Mouse (Mus musculus) C2C12 (cell line): ENCODE data around the gene Platr17.

Experiments used
- CEBPB ChIP-seq: IDR thresholded peaks from one replicate; pipeline ENCODE4 v1.6.1; 2011; ENCODE audit warnings: low read depth, mild to moderate bottlenecking, control low read depth, moderate library complexity
- CTCF ChIP-seq: IDR thresholded peaks from one replicate; pipeline ENCODE4 v1.5.1; 2011; ENCODE audit not compliant: control insufficient read depth, insufficient read depth, insufficient read length
- FOSL1 ChIP-seq: IDR thresholded peaks from one replicate; pipeline ENCODE4 v1.8.0; 2011; ENCODE audit warnings: mild to moderate bottlenecking, low read length; ENCODE audit not compliant: poor library complexity, insufficient read depth, severe bottlenecking
- MAX ChIP-seq: IDR thresholded peaks from one replicate; pipeline ENCODE4 v1.6.1; 2011; ENCODE audit warnings: mild to moderate bottlenecking, control low read depth
- MYOD1 ChIP-seq: IDR thresholded peaks from one replicate; pipeline ENCODE4 v1.6.1; 2011; ENCODE audit warnings: low read depth; ENCODE audit not compliant: control insufficient read depth, insufficient read length
- MYOG ChIP-seq: IDR thresholded peaks from one replicate; pipeline ENCODE4 v1.6.1; 2011; ENCODE audit not compliant: control insufficient read depth, insufficient read length; ENCODE audit errors: extremely low read depth
- USF1 ChIP-seq: IDR thresholded peaks from one replicate; pipeline ENCODE4 v1.6.1; 2011; ENCODE audit warnings: low read depth, mild to moderate bottlenecking, control low read depth, moderate library complexity

- no peak for TF ChIP-seq CTCF
- no peak for TF ChIP-seq USF1
- TF ChIP-seq MYOD1: no peak
- no peak for TF ChIP-seq MYOG
- no peak for TF ChIP-seq MAX
- no peak for TF ChIP-seq FOSL1
- TF ChIP-seq CEBPB: no peak
Observed at GRCm38 (mm10) chr17:33902079-33902478, 2.9 kb upstream of the Platr17 start.
